Mouse (Mus musculus) ES-E14 (cell line): Measurements from ENCODE around the gene Rpa2. TPM values are rescaled to one million over a fixed set of nuclear protein-coding genes. Genes with fewer than 3 reads are reported as not detected.

Experiments used
- DNase-seq: peaks from one replicate; pipeline ENCODE4 v3.0.0-alpha.2; 2013; ENCODE audit warnings: low read depth, low spot score
- H3K27ac ChIP-seq: 2 replicates; pipeline ENCODE4 v1.5.1; 2012; ENCODE audit warnings: low read depth, mild to moderate bottlenecking, low read length, moderate library complexity, mixed read lengths; ENCODE audit not compliant: poor library complexity, insufficient read depth, severe bottlenecking
- H3K36me3 ChIP-seq: 2 replicates; pipeline ENCODE4 v1.6.1; 2012; ENCODE audit warnings: mild to moderate bottlenecking, low read length, moderate library complexity, mixed read lengths; ENCODE audit not compliant: control insufficient read depth, poor library complexity, insufficient read depth, severe bottlenecking
- H3K4me1 ChIP-seq, 2 experiments: fragments of 150-350 bp in 1 of 2; sonication (generic) in 1 of 2; 2 replicates each; pipeline ENCODE4 v1.6.1; 2012; ENCODE audit warnings: low read length in 2 of 2, mild to moderate bottlenecking in 1 of 2, mixed read lengths in 1 of 2; ENCODE audit not compliant: control insufficient read depth in 2 of 2, insufficient read depth in 2 of 2, poor library complexity in 1 of 2
- H3K4me3 ChIP-seq, 2 experiments: fragments of 150-350 bp in 1 of 2; sonication (generic) in 1 of 2; 2 replicates each; pipeline ENCODE4 v1.5.1; 2012; ENCODE audit warnings: low read length in 2 of 2, low read depth in 1 of 2, mild to moderate bottlenecking in 1 of 2, mixed read lengths in 1 of 2; ENCODE audit not compliant: insufficient read depth in 1 of 2, poor library complexity in 1 of 2, severe bottlenecking in 1 of 2
- H3K9ac ChIP-seq: 2 replicates; pipeline ENCODE4 v1.6.1; 2012; ENCODE audit warnings: low read depth, mild to moderate bottlenecking, low read length, mixed read lengths; ENCODE audit not compliant: poor library complexity, insufficient read depth, severe bottlenecking
- H3K9me3 ChIP-seq: fragments of 150-350 bp; sonication (generic); 2 replicates; pipeline ENCODE4 v1.6.1; 2012; ENCODE audit warnings: low read depth, mild to moderate bottlenecking, low read length; ENCODE audit not compliant: control insufficient read depth, insufficient read depth
- CHD2 ChIP-seq: IDR thresholded peaks from 2 replicates; pipeline ENCODE4 v1.6.1; 2014; ENCODE audit warnings: mild to moderate bottlenecking, low read depth, low read length, inconsistent platforms
- HCFC1 ChIP-seq: IDR thresholded peaks from 2 replicates; pipeline ENCODE4 v1.6.1; 2012; ENCODE audit warnings: low read length, inconsistent platforms, borderline replicate concordance; ENCODE audit not compliant: insufficient read depth
- MAFK ChIP-seq: IDR thresholded peaks from 2 replicates; pipeline ENCODE4 v1.6.1; 2014; ENCODE audit warnings: mild to moderate bottlenecking, low read depth, low read length, inconsistent platforms; ENCODE audit not compliant: insufficient read depth
- ZC3H11A ChIP-seq: IDR thresholded peaks from 2 replicates; pipeline ENCODE4 v1.6.1; 2012; ENCODE audit warnings: low read depth, mild to moderate bottlenecking, inconsistent platforms, low read length, borderline replicate concordance
- ZNF384 ChIP-seq: IDR thresholded peaks from 2 replicates; pipeline ENCODE4 v1.6.1; 2012; ENCODE audit warnings: low read depth, low read length, inconsistent platforms
- in situ Hi-C, 2 experiments: fragments of 600-800 bp; cut with MboI; formaldehyde crosslinking; loops; one replicate each; pipeline ENCODE4 v1.15.1; 2025; ENCODE audit warnings: low sequenced_read_pairs in 2 of 2, inconsistent platforms in 1 of 2; ENCODE audit not compliant: unreplicated experiment in 2 of 2
- total RNA-seq: library from RNA; depleted of rRNA; stranded (reverse); fragments of 300-350 nt; gene quantifications from 2 replicates; pipeline ENCODE4 v1.2.3, GENCODE M21; 2012

Rpa2 gene
- total RNA-seq, 1 experiment, result 112 TPM

DNA sequence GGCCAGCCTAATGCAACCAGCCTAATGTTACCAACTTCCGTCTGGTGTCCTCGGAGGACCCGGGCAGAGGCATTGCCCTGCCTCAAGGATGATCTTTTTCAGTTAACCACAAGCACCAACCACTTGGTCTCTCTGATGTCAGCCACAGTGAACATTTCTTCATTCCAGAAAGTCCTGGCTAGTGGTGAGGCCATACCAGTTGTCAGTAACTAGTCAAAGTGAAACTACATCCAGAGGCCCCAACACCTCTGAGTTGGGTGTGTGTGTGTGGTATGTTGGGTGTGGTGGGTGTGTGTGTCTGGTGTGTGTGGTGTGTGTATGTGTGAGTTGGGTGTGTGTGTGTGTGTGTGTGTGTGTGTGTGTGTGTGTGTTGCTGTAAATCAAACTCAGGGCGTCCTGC is 19.4 kb upstream of the Rpa2 start:
- no peak for DNase-seq
- Histone ChIP-seq H3K9me3 (no peaks in the 10 kb centered on the region), H3K27ac (peak overlapping the region; percentile 73), H3K4me3 (no peak overlapping the region), H3K9ac (no peak overlapping the region), H3K36me3 (peaks cover 2% of the 10 kb centered on the region; the same call in 1 of the 2 replicates), H3K4me1 (peaks cover 0 to 20% of the 10 kb centered on the region in 2 experiments; a peak in 2 of 4 replicates)
- in situ Hi-C loops, result no loop called here
- no peak for TF ChIP-seq HCFC1
- no peak for TF ChIP-seq ZC3H11A
- no peak for TF ChIP-seq ZNF384
- no peak for TF ChIP-seq CHD2
- TF ChIP-seq MAFK, result no peak

DNA sequence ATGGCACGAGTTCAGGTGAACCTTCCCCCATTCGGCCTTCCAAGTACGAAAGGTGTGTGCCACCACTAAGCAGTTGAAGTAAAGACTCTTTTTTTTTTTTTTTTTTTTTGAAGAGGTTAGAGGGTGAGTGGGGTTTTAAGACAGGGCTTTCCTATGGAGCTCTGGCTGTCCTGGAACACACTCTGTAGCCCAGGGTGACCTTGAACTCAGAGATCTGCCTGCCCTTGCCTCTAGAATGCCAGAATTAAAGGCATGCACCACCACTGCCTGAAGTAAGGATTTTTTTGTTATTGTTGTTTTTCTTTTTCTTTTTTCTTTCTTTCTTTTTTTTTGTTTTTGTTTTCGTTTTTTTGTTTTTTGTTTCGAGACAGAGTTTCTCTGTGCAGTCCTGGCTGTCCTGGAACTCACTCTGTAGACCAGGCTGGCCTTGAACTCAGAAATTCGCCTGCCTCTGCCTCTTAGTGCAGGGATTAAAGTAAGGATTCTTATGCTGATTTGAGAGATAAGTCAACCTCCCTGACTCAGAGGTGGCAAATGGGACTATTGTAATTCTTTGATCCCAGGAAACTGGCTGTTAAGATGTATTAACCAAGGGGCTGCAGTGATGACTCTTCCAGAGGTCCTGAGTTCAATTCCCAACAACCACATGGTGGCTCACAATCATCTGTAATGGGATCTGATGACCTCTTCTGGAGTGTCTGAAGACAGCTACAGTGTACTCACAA is 18.7 kb upstream of the Rpa2 start:
- peak overlapping the region; percentile 73; the same call in 1 of the 2 replicates for H3K27ac ChIP-seq
- H3K4me1 ChIP-seq, result peaks cover 0 to 20% of the 10 kb centered on the region in 2 experiments; a peak in 2 of 4 replicates
- in situ Hi-C loops, result no loop called here
- no peak overlapping the region for H3K4me3 ChIP-seq
- no peaks in the 10 kb centered on the region for H3K9me3 ChIP-seq
- no peak overlapping the region for H3K9ac ChIP-seq
- peaks cover 2% of the 10 kb centered on the region; the same call in 1 of the 2 replicates for H3K36me3 ChIP-seq
- TF ChIP-seq ZC3H11A (no peak), HCFC1 (no peak), ZNF384 (peak; percentile 74), MAFK (no peak)
- no peak for DNase-seq

DNA sequence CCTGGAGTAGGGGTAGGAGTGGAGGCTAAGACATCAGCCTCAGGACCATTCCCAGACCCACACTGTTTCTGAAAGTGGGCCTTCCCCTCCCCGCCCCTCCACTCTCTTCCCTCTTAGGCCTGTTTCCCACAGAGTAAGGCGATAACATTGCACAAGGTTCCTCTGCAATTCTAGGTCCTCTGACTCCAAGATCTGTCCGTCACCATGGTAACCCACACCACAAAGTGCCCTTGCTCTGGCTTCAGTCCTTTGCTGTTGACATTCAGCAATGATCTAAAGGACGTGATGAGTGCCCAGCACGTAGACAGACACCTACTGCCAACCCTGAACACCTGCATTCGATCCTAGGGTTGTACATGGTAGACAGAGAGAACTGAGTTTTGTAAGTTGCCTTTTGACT is 15.1 kb upstream of the Rpa2 start:
- no peak for TF ChIP-seq MAFK
- TF ChIP-seq ZNF384, result no peak
- TF ChIP-seq HCFC1, result no peak
- TF ChIP-seq CHD2, result no peak
- no peak for TF ChIP-seq ZC3H11A
- H3K4me3 ChIP-seq, result no peak overlapping the region
- H3K36me3 ChIP-seq, result no peaks in the 10 kb centered on the region; the same call in 1 of the 2 replicates
- no peak overlapping the region for H3K9ac ChIP-seq
- H3K9me3 ChIP-seq, result no peaks in the 10 kb centered on the region
- in situ Hi-C loops, result no loop called here
- DNase-seq, result no peak
- no peak overlapping the region for H3K27ac ChIP-seq
- peaks cover 5 to 11% of the 10 kb centered on the region in 2 experiments; a peak in 3 of 4 replicates for H3K4me1 ChIP-seq

DNA sequence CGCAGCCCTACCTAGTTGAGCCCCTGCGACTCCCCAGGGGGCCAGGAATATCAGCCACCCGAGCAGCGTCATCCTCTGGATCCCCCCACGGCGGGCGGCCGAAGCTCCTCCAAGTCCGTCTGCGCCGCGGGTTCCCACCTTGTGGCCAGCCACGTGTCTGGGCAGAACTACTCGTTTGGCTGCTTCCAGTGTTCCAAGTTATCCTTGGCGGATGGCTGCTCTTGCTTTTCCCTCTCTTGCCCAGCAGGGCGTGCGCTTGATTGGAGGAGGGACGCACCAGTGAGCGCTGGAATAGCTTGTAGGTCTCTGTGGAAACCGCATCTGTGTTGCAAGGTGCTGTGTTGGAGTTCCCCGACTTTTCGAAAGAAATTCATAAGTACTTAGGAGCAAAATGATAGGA is 11.2 kb upstream of the Rpa2 start, which contains the start of gene Smpdl3b:
Gene Smpdl3b (minus strand): TSS at position 279 of the 400 bp plus-strand sequence.
- in situ Hi-C loops, result no loop called here
- peaks cover 5 to 6% of the 10 kb centered on the region in 2 experiments; a peak in 3 of 4 replicates for H3K4me1 ChIP-seq
- no peaks in the 10 kb centered on the region; the same call in 1 of the 2 replicates for H3K36me3 ChIP-seq
- peak within 1 kb of the TSS; percentile 50 to 53 for H3K4me3 ChIP-seq
- peak; percentile 67 for DNase-seq
- H3K9ac ChIP-seq, result peak within 1 kb of the TSS; percentile 51
- no peaks in the 10 kb centered on the region for H3K9me3 ChIP-seq
- no peak within 1 kb of the TSS for H3K27ac ChIP-seq
- TF ChIP-seq MAFK, result no peak
- TF ChIP-seq HCFC1, result no peak
